Comparison of ENCODE assay signal across 13 mouse cellular contexts in genomic region chr5:118064284-118064901, GRCm38 (mm10). TPM values are rescaled to one million over a fixed set of nuclear protein-coding genes. Genes with fewer than 3 reads are reported as not detected.
DNase-seq lines count a peak whose midpoint lies in the region; ATAC-seq and TF ChIP-seq lines count a peak whose summit lies in the region.
"Had no signal": no experiment of that assay in that cellular context is flagged by ENCODE, and none has a peak within 500 bp of the region (broad histone marks: within the 10 kb centered on the region; RNA-seq: fewer than 3 reads in every experiment).

No protein-coding gene starts in this region.

- H3K9ac ChIP-seq in limb, embryonic 13.5 days, result 0 out of 2 replicates have a peak overlapping the region, but pooled peaks have one; percentile 31
- no peak overlapping the region for H3K9ac ChIP-seq in hindbrain, postnatal 0 days (replicated peaks; ENCODE audit: low read length)
- H3K9ac ChIP-seq: embryonic facial prominence, embryonic 13.5 days had no signal

- 43% methylated on average over 10 of the region's 10 CpGs for WGBS in limb, embryonic 13.5 days
- 48% methylated on average over 10 of the region's 10 CpGs for WGBS in limb, embryonic 10.5 days
- 17% methylated on average over 10 of the region's 10 CpGs for WGBS in hindbrain, postnatal 0 days

- H3K4me2 ChIP-seq in limb, embryonic 13.5 days (replicated peaks), result no peak overlapping the region
- H3K4me2 ChIP-seq in hindbrain, postnatal 0 days (ENCODE audit: low read depth, low read length), result no peak overlapping the region
- H3K4me2 ChIP-seq: embryonic facial prominence, embryonic 13.5 days had no signal

- H3K27ac ChIP-seq in limb, embryonic 13.5 days, result no peak overlapping the region
- H3K27ac ChIP-seq in limb, embryonic 10.5 days, result no peak overlapping the region
- H3K27ac ChIP-seq in hindbrain, postnatal 0 days, result peak overlapping the region; percentile 69
- H3K27ac ChIP-seq: embryonic facial prominence, embryonic 13.5 days had no signal

- H3K9me3 ChIP-seq in limb, embryonic 13.5 days, result no peaks in the 10 kb centered on the region
- H3K9me3 ChIP-seq in limb, embryonic 10.5 days (replicated peaks), result no peaks in the 10 kb centered on the region
- no peaks in the 10 kb centered on the region for H3K9me3 ChIP-seq in hindbrain, postnatal 0 days (ENCODE audit: low read length)
- H3K9me3 ChIP-seq: embryonic facial prominence, embryonic 13.5 days had no signal

- peaks cover 64% of the 10 kb centered on the region for H3K36me3 ChIP-seq in limb, embryonic 13.5 days
- H3K36me3 ChIP-seq in limb, embryonic 10.5 days, result peaks cover 57% of the 10 kb centered on the region
- H3K36me3 ChIP-seq in hindbrain, postnatal 0 days (ENCODE audit: insufficient read depth, low read length), result peaks cover 9% of the 10 kb centered on the region; the same call in 1 of the 2 replicates

- no peak for TF ChIP-seq CTCF in hindbrain, postnatal 0 days (IDR thresholded peaks at IDR 0.05; ENCODE audit: low read depth)

- no peak overlapping the region for H3K4me3 ChIP-seq in limb, embryonic 13.5 days
- no peak overlapping the region for H3K4me3 ChIP-seq in limb, embryonic 10.5 days
- no peak overlapping the region for H3K4me3 ChIP-seq in hindbrain, postnatal 0 days (ENCODE audit: low read length)
- H3K4me3 ChIP-seq: embryonic facial prominence, embryonic 13.5 days had no signal

- no peaks in the 10 kb centered on the region for H3K27me3 ChIP-seq in limb, embryonic 13.5 days
- H3K27me3 ChIP-seq in limb, embryonic 10.5 days (ENCODE audit: low read depth, poor library complexity, severe bottlenecking), result peaks cover 29% of the 10 kb centered on the region
- H3K27me3 ChIP-seq in hindbrain, postnatal 0 days (ENCODE audit: insufficient read depth, low read length), result no peaks in the 10 kb centered on the region
- H3K27me3 ChIP-seq: embryonic facial prominence, embryonic 13.5 days had no signal

- peaks cover 21% of the 10 kb centered on the region for H3K4me1 ChIP-seq in limb, embryonic 13.5 days
- peaks cover 3% of the 10 kb centered on the region; the same call in 1 of the 2 replicates for H3K4me1 ChIP-seq in limb, embryonic 10.5 days
- peaks cover 35% of the 10 kb centered on the region for H3K4me1 ChIP-seq in hindbrain, postnatal 0 days (ENCODE audit: insufficient read depth, low read length)
- H3K4me1 ChIP-seq: embryonic facial prominence, embryonic 13.5 days had no signal

- peak; percentile 66 for DNase-seq in cerebellum, adult 11-12 months
- DNase-seq in cerebellum, adult 8-10 months, result no peak
- no peak for DNase-seq in limb, embryonic 10.5 days (ENCODE audit: low spot score)
- peak; percentile 55 for DNase-seq in hindbrain, postnatal 0 days (ENCODE audit: low spot score)
- DNase-seq in retina, embryonic 14.5 days (ENCODE audit: low spot score), result peak; percentile 57
- no peak for DNase-seq in gastrocnemius, postnatal 4 days (ENCODE audit: low spot score in 2 of 2)
- DNase-seq: heart, adult 18-20 months; lung, adult 18-20 months; right cerebral cortex, postnatal 4 days had no signal

- ATAC-seq in limb, embryonic 13.5 days (ENCODE audit: low FRiP score, low read depth), result no peak
- ATAC-seq in hindbrain, postnatal 0 days, result no peak
- ATAC-seq in erythroblast, adult 5-6 weeks (replicated peaks; ENCODE audit: low FRiP score, poor library complexity, severe bottlenecking), result no peak

RNA-seq across cellular contexts. Expression of gene Tesc, which starts 36.9 kb away (rescaled TPM):
- polyA plus RNA-seq in limb, embryonic 13.5 days (2015; fragmentation: Nextera tagmentation; extraction: Ambion mirVana), result 2.0 and 2.2 TPM in 2 replicates
- polyA plus RNA-seq in limb, embryonic 10.5 days (2016; fragmentation: Nextera tagmentation; extraction: Ambion mirVana), result 0.14 and 0.48 TPM in 2 replicates
- total RNA-seq in hindbrain, postnatal 0 days (2014; rRNA removed), result 1.4 and 3.8 TPM in 2 replicates
- 6.9 and 7.5 TPM in 2 replicates for polyA plus RNA-seq in hindbrain, postnatal 0 days (2015; fragmentation: Nextera tagmentation; extraction: Ambion mirVana)
- under 1 TPM; 0.88 to 0.96 TPM for total RNA-seq in gastrocnemius, postnatal 4 days (2021)
- 4.6 TPM in 1 of 2 replicates, not detected in the other for total RNA-seq in erythroblast, adult 5-6 weeks (2015; ENCODE audit: low replicate concordance)
- 0.56 and 2.6 TPM in 2 replicates for total RNA-seq in erythroblast, adult 5-6 weeks (2017; ENCODE audit: low replicate concordance)
- total RNA-seq: megakaryocyte-erythroid progenitor cell, adult 5-6 weeks had no signal

Comparison
In these comparisons a context has a peak if more than half of its experiments do, and no peak if none do; other contexts are left out.
1. DNase-seq: peak in cerebellum, adult 11-12 months (single experiment), hindbrain, postnatal 0 days (single experiment) and retina, embryonic 14.5 days (single experiment); none in cerebellum, adult 8-10 months (single experiment), limb, embryonic 10.5 days (single experiment) and gastrocnemius, postnatal 4 days (0 of 2).